8 mouse cellular contexts compared by ENCODE assay signal in genomic region chr19:46397436-46398001, GRCm38 (mm10). TPM values are rescaled to one million over a fixed set of nuclear protein-coding genes. Genes with fewer than 3 reads are reported as not detected.
DNase-seq lines count a peak whose midpoint lies in the region; ATAC-seq and TF ChIP-seq lines count a peak whose summit lies in the region.

No protein-coding gene starts in this region.

- H3K4me1 ChIP-seq in ES-Bruce4 (ENCODE audit: control insufficient read depth, insufficient read depth, low read length) = no peaks in the 10 kb centered on the region
- H3K4me1 ChIP-seq in forebrain, embryonic 12.5 days = peaks cover 48% of the 10 kb centered on the region
- peaks cover 55% of the 10 kb centered on the region for H3K4me1 ChIP-seq in limb, embryonic 13.5 days

- WGBS in forebrain, embryonic 12.5 days = under 1% methylated on average over 19 of the region's 19 CpGs
- under 1% methylated on average over 19 of the region's 19 CpGs for WGBS in limb, embryonic 13.5 days

- H3K27ac ChIP-seq in ES-Bruce4 (ENCODE audit: insufficient read depth, low read length) = no peak overlapping the region
- H3K27ac ChIP-seq in forebrain, embryonic 12.5 days = peak overlapping the region; percentile 92
- peak overlapping the region; percentile 92 for H3K27ac ChIP-seq in limb, embryonic 13.5 days

- H3K36me3 ChIP-seq in ES-Bruce4 (ENCODE audit: control insufficient read depth, insufficient read depth, low read length, poor library complexity, severe bottlenecking) = no peaks in the 10 kb centered on the region
- peaks cover 15% of the 10 kb centered on the region for H3K36me3 ChIP-seq in forebrain, embryonic 12.5 days (replicated peaks)
- H3K36me3 ChIP-seq in limb, embryonic 13.5 days = peaks cover 12% of the 10 kb centered on the region

- DNase-seq in heart, adult 18-20 months = peak; percentile 16 to 35
- DNase-seq in heart, postnatal 4 days = no peak
- peak; percentile 68 for DNase-seq in retina, postnatal 1 day
- DNase-seq in cerebellum, adult 11 months = no peak

- no peak for TF ChIP-seq POLR2A in ES-Bruce4 (IDR thresholded peaks at IDR 0.05; ENCODE audit: insufficient read depth, low read length)

- H3K9me3 ChIP-seq in ES-Bruce4 (replicated peaks; ENCODE audit: control insufficient read depth, insufficient read depth, low read length, poor library complexity, severe bottlenecking) = no peaks in the 10 kb centered on the region
- no peaks in the 10 kb centered on the region for H3K9me3 ChIP-seq in forebrain, embryonic 12.5 days
- H3K9me3 ChIP-seq in limb, embryonic 13.5 days = no peaks in the 10 kb centered on the region

- H3K4me2 ChIP-seq in forebrain, embryonic 12.5 days = peak overlapping the region; percentile 91
- peak overlapping the region; percentile 84 for H3K4me2 ChIP-seq in limb, embryonic 13.5 days (replicated peaks)

- no peak for TF ChIP-seq EP300 in ES-Bruce4 (IDR thresholded peaks at IDR 0.05; ENCODE audit: insufficient read depth, low read depth, low read length)

- ATAC-seq in forebrain, embryonic 12.5 days (ENCODE audit: low FRiP score) = no peak
- no peak for ATAC-seq in limb, embryonic 13.5 days (ENCODE audit: low FRiP score, low read depth)
- no peak for ATAC-seq in monocyte, adult 5-6 weeks (replicated peaks; ENCODE audit: insufficient number of reproducible peaks, low FRiP score, low TSS enrichment, poor library complexity, severe bottlenecking)

- TF ChIP-seq CTCF in ES-Bruce4 (IDR thresholded peaks at IDR 0.05; ENCODE audit: low read depth, low read length) = no peak

- peak overlapping the region; percentile 83 for H3K9ac ChIP-seq in ES-Bruce4 (ENCODE audit: low read depth, poor library complexity, severe bottlenecking)
- H3K9ac ChIP-seq in forebrain, embryonic 12.5 days = peak overlapping the region; percentile 83
- peak overlapping the region; percentile 86 for H3K9ac ChIP-seq in limb, embryonic 13.5 days

- no peaks in the 10 kb centered on the region for H3K27me3 ChIP-seq in ES-Bruce4 (ENCODE audit: control insufficient read depth, insufficient read depth, low read length, poor library complexity, severe bottlenecking)
- no peaks in the 10 kb centered on the region for H3K27me3 ChIP-seq in forebrain, embryonic 12.5 days
- H3K27me3 ChIP-seq in limb, embryonic 13.5 days = no peaks in the 10 kb centered on the region

- H3K4me3 ChIP-seq in ES-Bruce4 (ENCODE audit: low read depth, low read length) = peak overlapping the region; percentile 92
- peak overlapping the region; percentile 73 for H3K4me3 ChIP-seq in forebrain, embryonic 12.5 days (replicated peaks)
- H3K4me3 ChIP-seq in limb, embryonic 13.5 days = peak overlapping the region; percentile 90

RNA-seq across cellular contexts. Expression of gene Sufu, which starts 0.8 kb away (rescaled TPM):
- total RNA-seq in heart, adult 18-20 months (2021) = 10 to 100 TPM; 10.1 to 11.6 TPM
- total RNA-seq in heart, postnatal 4 days (2021) = 10 to 100 TPM; 17.0 to 19.1 TPM
- 16.0 and 16.7 TPM in 2 replicates for polyA plus RNA-seq in ES-Bruce4 (2011; ENCODE audit: insufficient read depth, insufficient read length, low read depth, missing spikeins)
- polyA plus RNA-seq in forebrain, embryonic 12.5 days (2016; fragmentation: Nextera tagmentation; extraction: Ambion mirVana) = 38.7 and 44.1 TPM in 2 replicates
- polyA plus RNA-seq in limb, embryonic 13.5 days (2015; fragmentation: Nextera tagmentation; extraction: Ambion mirVana) = 36.4 and 38.8 TPM in 2 replicates
- 5.5 to 11.0 TPM (median 5.8 TPM) in 3 replicates for total RNA-seq in monocyte, adult 5-6 weeks (2017)

RNA-seq across cellular contexts. Expression of gene Actr1a, which starts 2.0 kb away (rescaled TPM):
- total RNA-seq in heart, adult 18-20 months (2021) = 10 to 100 TPM; 86.6 to 89.7 TPM
- total RNA-seq in heart, postnatal 4 days (2021) = 100 to 1,000 TPM; 126 to 130 TPM
- polyA plus RNA-seq in ES-Bruce4 (2011; ENCODE audit: insufficient read depth, insufficient read length, low read depth, missing spikeins) = 75.3 and 92.8 TPM in 2 replicates
- 241 and 254 TPM in 2 replicates for polyA plus RNA-seq in forebrain, embryonic 12.5 days (2016; fragmentation: Nextera tagmentation; extraction: Ambion mirVana)
- polyA plus RNA-seq in limb, embryonic 13.5 days (2015; fragmentation: Nextera tagmentation; extraction: Ambion mirVana) = 145 and 152 TPM in 2 replicates
- 90.9 to 114 TPM (median 107 TPM) in 3 replicates for total RNA-seq in monocyte, adult 5-6 weeks (2017)

RNA-seq across cellular contexts. Expression of gene 2310034G01Rik, which starts 47.4 kb away (rescaled TPM):
- total RNA-seq in heart, adult 18-20 months (2021) = under 1 TPM; 0.69 TPM
- total RNA-seq in heart, postnatal 4 days (2021) = under 1 TPM in 1 of 2 experiments, not detected in 1; 0.18 TPM
- polyA plus RNA-seq in ES-Bruce4 (2011; ENCODE audit: insufficient read depth, insufficient read length, low read depth, missing spikeins) = 0.43 TPM in 1 of 2 replicates, not detected in the other
- 1.4 and 1.8 TPM in 2 replicates for polyA plus RNA-seq in forebrain, embryonic 12.5 days (2016; fragmentation: Nextera tagmentation; extraction: Ambion mirVana)
- polyA plus RNA-seq in limb, embryonic 13.5 days (2015; fragmentation: Nextera tagmentation; extraction: Ambion mirVana) = 2.7 TPM in 2 replicates
- 1.5 TPM in 2 of 3 replicates, not detected in the other for total RNA-seq in monocyte, adult 5-6 weeks (2017)

RNA-seq across cellular contexts. Expression of gene Mfsd13a, which starts 56.6 kb away (rescaled TPM):
- total RNA-seq in heart, adult 18-20 months (2021) = 1 to 10 TPM; 3.7 to 4.0 TPM
- 1 to 10 TPM; 3.1 to 4.2 TPM for total RNA-seq in heart, postnatal 4 days (2021)
- 47.5 and 51.2 TPM in 2 replicates for polyA plus RNA-seq in ES-Bruce4 (2011; ENCODE audit: insufficient read depth, insufficient read length, low read depth, missing spikeins)
- polyA plus RNA-seq in forebrain, embryonic 12.5 days (2016; fragmentation: Nextera tagmentation; extraction: Ambion mirVana) = 8.8 and 9.3 TPM in 2 replicates
- 3.5 and 4.8 TPM in 2 replicates for polyA plus RNA-seq in limb, embryonic 13.5 days (2015; fragmentation: Nextera tagmentation; extraction: Ambion mirVana)
- total RNA-seq in monocyte, adult 5-6 weeks (2017) = 0.57 to 2.9 TPM (median 0.75 TPM) in 3 replicates

RNA-seq across cellular contexts. Expression of gene Cuedc2, which starts 59.0 kb away (rescaled TPM):
- total RNA-seq in heart, adult 18-20 months (2021) = 10 to 100 TPM; 91.4 to 92.1 TPM
- 100 to 1,000 TPM in 1 of 2 experiments, 10 to 100 TPM in 1; 98.8 to 108 TPM for total RNA-seq in heart, postnatal 4 days (2021)
- 65.5 and 78.3 TPM in 2 replicates for polyA plus RNA-seq in ES-Bruce4 (2011; ENCODE audit: insufficient read depth, insufficient read length, low read depth, missing spikeins)
- polyA plus RNA-seq in forebrain, embryonic 12.5 days (2016; fragmentation: Nextera tagmentation; extraction: Ambion mirVana) = 226 TPM in 2 replicates
- polyA plus RNA-seq in limb, embryonic 13.5 days (2015; fragmentation: Nextera tagmentation; extraction: Ambion mirVana) = 176 and 177 TPM in 2 replicates
- total RNA-seq in monocyte, adult 5-6 weeks (2017) = 43.0 to 58.3 TPM (median 56.0 TPM) in 3 replicates

Comparison
In these comparisons a context has a peak if more than half of its experiments do, and no peak if none do; other contexts are left out.
1. DNase-seq: peak in heart, adult 18-20 months (2 of 2) and retina, postnatal 1 day (single experiment); none in heart, postnatal 4 days (single experiment) and cerebellum, adult 11 months (single experiment).
2. Peak in every context shown above with its lines, with median percentiles within 50 percentile points of each other: H3K4me3 ChIP-seq and H3K9ac ChIP-seq.